Mouse (Mus musculus): ENCODE data around the gene Grik1.

- TF ChIP-seq POLR2A (IDR thresholded peaks at IDR 0.05; ENCODE audit: insufficient read depth, low read length) (no peak), CTCF (IDR thresholded peaks at IDR 0.05; ENCODE audit: low read depth, low read length) (no peak)
Measured at GRCm38 (mm10) chr16:87931358-87931757, 358.7 kb downstream of the Grik1 start.
